In the genomic region with DNA sequence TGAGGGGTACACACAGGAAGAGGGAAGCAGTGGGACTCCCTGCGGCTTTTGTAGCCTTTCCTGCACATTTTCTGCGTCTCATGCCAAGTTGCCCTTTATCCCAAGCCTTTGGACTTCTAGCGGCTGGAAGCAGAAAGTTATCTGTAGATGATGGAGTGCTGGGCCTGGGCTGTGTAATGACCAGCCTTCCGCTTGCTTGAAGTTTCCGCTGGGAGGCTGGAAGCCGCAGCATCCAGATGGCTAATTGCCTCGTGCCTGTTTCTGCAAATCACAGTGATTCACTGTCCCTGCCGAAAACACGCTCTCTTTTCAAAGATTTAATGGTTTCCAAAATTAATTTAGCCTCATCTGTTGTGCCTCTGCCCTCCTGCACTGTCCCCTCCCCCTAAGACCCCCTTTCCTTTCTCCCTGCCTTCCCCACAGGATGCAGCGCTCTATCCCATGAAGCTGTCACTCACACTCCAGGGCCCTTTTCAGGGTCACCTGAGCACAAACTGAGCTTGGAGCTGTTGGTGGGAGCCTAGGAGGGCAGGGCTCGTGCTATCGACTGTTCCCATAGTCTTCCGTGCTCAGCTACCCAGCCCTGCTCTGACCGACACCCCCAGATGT, we compare ENCODE assay signal across 13 mouse cellular contexts. TPM values are rescaled to one million over a fixed set of nuclear protein-coding genes. Genes with fewer than 3 reads are reported as not detected.
DNase-seq lines count a peak whose midpoint lies in the region; ATAC-seq and TF ChIP-seq lines count a peak whose summit lies in the region.
"Had no signal": no experiment of that assay in that cellular context is flagged by ENCODE, and none has a peak within 500 bp of the region (broad histone marks: within the 10 kb centered on the region; RNA-seq: fewer than 3 reads in every experiment).

No protein-coding gene starts in this region.

- DNase-seq in hindbrain, postnatal 0 days (ENCODE audit: low spot score) = peak; percentile 23
- peak; percentile 38 for DNase-seq in retina, embryonic 14.5 days (ENCODE audit: low spot score)
- DNase-seq in retina, postnatal 1 day = no peak
- peak; percentile 46 for DNase-seq in forelimb bud, embryonic 11.5 days (ENCODE audit: low read depth, low spot score)
- DNase-seq in stomach, postnatal 0 days (ENCODE audit: low spot score) = no peak
- DNase-seq: gastrocnemius, adult 2 months had no signal

- no peak overlapping the region for H3K4me2 ChIP-seq in hindbrain, postnatal 0 days (ENCODE audit: low read depth, low read length)
- no peak overlapping the region for H3K4me2 ChIP-seq in hindbrain, embryonic 16.5 days (ENCODE audit: low read length)
- no peak overlapping the region for H3K4me2 ChIP-seq in stomach, postnatal 0 days (replicated peaks; ENCODE audit: low read depth)
- H3K4me2 ChIP-seq: heart, embryonic 12.5 days; lung, embryonic 15.5 days; midbrain, embryonic 12.5 days had no signal

- TF ChIP-seq EP300 in stomach, postnatal 0 days (optimal IDR thresholded peaks at IDR 0.05) = no peak

- no peak overlapping the region for H3K9ac ChIP-seq in hindbrain, postnatal 0 days (replicated peaks; ENCODE audit: low read length)
- no peak overlapping the region for H3K9ac ChIP-seq in hindbrain, embryonic 16.5 days (ENCODE audit: low read depth, low read length)
- H3K9ac ChIP-seq in stomach, postnatal 0 days (ENCODE audit: low read length) = no peak overlapping the region
- H3K9ac ChIP-seq: heart, embryonic 12.5 days; lung, embryonic 15.5 days; midbrain, embryonic 12.5 days had no signal

- no peaks in the 10 kb centered on the region for H3K4me1 ChIP-seq in hindbrain, postnatal 0 days (ENCODE audit: insufficient read depth, low read length)
- H3K4me1 ChIP-seq in hindbrain, embryonic 16.5 days (ENCODE audit: control insufficient read depth, insufficient read depth, low read depth, low read length) = peaks cover 2% of the 10 kb centered on the region; the same call in 1 of the 2 replicates
- H3K4me1 ChIP-seq in stomach, postnatal 0 days (replicated peaks; ENCODE audit: control insufficient read depth, insufficient read depth) = no peaks in the 10 kb centered on the region
- H3K4me1 ChIP-seq: heart, embryonic 12.5 days; lung, embryonic 15.5 days; midbrain, embryonic 12.5 days had no signal

- no peaks in the 10 kb centered on the region for H3K9me3 ChIP-seq in hindbrain, postnatal 0 days (ENCODE audit: low read length)
- no peaks in the 10 kb centered on the region for H3K9me3 ChIP-seq in hindbrain, embryonic 16.5 days (ENCODE audit: control insufficient read depth, low read length)
- H3K9me3 ChIP-seq in stomach, postnatal 0 days (ENCODE audit: control insufficient read depth, low read length) = no peaks in the 10 kb centered on the region; the same call in 1 of the 2 replicates
- H3K9me3 ChIP-seq: lung, embryonic 15.5 days; midbrain, embryonic 12.5 days had no signal

- 58% methylated on average over 14 of the region's 14 CpGs for WGBS in hindbrain, postnatal 0 days
- 56% methylated on average over 14 of the region's 14 CpGs for WGBS in hindbrain, embryonic 16.5 days
- WGBS in stomach, postnatal 0 days = 71% methylated on average over 14 of the region's 14 CpGs

- H3K27ac ChIP-seq in hindbrain, postnatal 0 days = no peak overlapping the region
- no peak overlapping the region for H3K27ac ChIP-seq in hindbrain, embryonic 16.5 days (ENCODE audit: low read depth, low read length)
- H3K27ac ChIP-seq in stomach, postnatal 0 days (replicated peaks) = no peak overlapping the region
- H3K27ac ChIP-seq: gastrocnemius, adult 2 months; lung, embryonic 15.5 days; midbrain, embryonic 12.5 days had no signal

- no peak overlapping the region for H3K4me3 ChIP-seq in hindbrain, postnatal 0 days (ENCODE audit: low read length)
- H3K4me3 ChIP-seq in hindbrain, embryonic 16.5 days (ENCODE audit: low read length) = no peak overlapping the region
- H3K4me3 ChIP-seq in stomach, postnatal 0 days (ENCODE audit: low read depth, low read length) = no peak overlapping the region
- H3K4me3 ChIP-seq: gastrocnemius, adult 2 months; heart, embryonic 12.5 days; lung, embryonic 15.5 days; midbrain, embryonic 12.5 days had no signal

- TF ChIP-seq CTCF in hindbrain, postnatal 0 days (IDR thresholded peaks at IDR 0.05; ENCODE audit: low read depth) = no peak
- TF ChIP-seq CTCF in stomach, postnatal 0 days (IDR thresholded peaks at IDR 0.05; ENCODE audit: low read depth) = no peak

- no peaks in the 10 kb centered on the region for H3K27me3 ChIP-seq in hindbrain, postnatal 0 days (ENCODE audit: insufficient read depth, low read length)
- no peaks in the 10 kb centered on the region for H3K27me3 ChIP-seq in hindbrain, embryonic 16.5 days (replicated peaks; ENCODE audit: control insufficient read depth, insufficient read depth, low read length)
- H3K27me3 ChIP-seq in stomach, postnatal 0 days (ENCODE audit: control insufficient read depth, insufficient read depth, low read length) = no peaks in the 10 kb centered on the region
- H3K27me3 ChIP-seq: CH12.LX; heart, embryonic 12.5 days; lung, embryonic 15.5 days; midbrain, embryonic 12.5 days had no signal

- no peaks in the 10 kb centered on the region for H3K36me3 ChIP-seq in hindbrain, postnatal 0 days (ENCODE audit: insufficient read depth, low read length)
- no peaks in the 10 kb centered on the region for H3K36me3 ChIP-seq in hindbrain, embryonic 16.5 days (ENCODE audit: control insufficient read depth, insufficient read depth, low read length)
- H3K36me3 ChIP-seq in stomach, postnatal 0 days (ENCODE audit: control insufficient read depth, insufficient read depth, low read length) = no peaks in the 10 kb centered on the region
- H3K36me3 ChIP-seq: heart, embryonic 12.5 days; lung, embryonic 15.5 days; midbrain, embryonic 12.5 days had no signal

- no peak for ATAC-seq in hindbrain, postnatal 0 days
- no peak for ATAC-seq in hindbrain, embryonic 16.5 days
- ATAC-seq in stomach, postnatal 0 days (ENCODE audit: low FRiP score, low TSS enrichment) = 0 out of 2 replicates have a peak, but pooled peaks have one; percentile 25
- no peak for ATAC-seq in megakaryocyte progenitor cell, adult 5-6 weeks (replicated peaks; ENCODE audit: poor library complexity)
- ATAC-seq: inflammation-experienced regulatory T-cells, adult 6 months had no signal

RNA-seq across cellular contexts. Expression of gene Mrpl33, which starts 6.9 kb away (rescaled TPM):
- 76.8 and 82.5 TPM in 2 replicates for total RNA-seq in hindbrain, postnatal 0 days (2014; rRNA removed)
- polyA plus RNA-seq in hindbrain, postnatal 0 days (2015; fragmentation: Nextera tagmentation; extraction: Ambion mirVana) = 293 and 315 TPM in 2 replicates
- polyA plus RNA-seq in hindbrain, embryonic 16.5 days (2015; fragmentation: Nextera tagmentation; extraction: Ambion mirVana) = 197 and 215 TPM in 2 replicates
- 359 and 382 TPM in 2 replicates for polyA plus RNA-seq in stomach, postnatal 0 days (2015; fragmentation: Nextera tagmentation; extraction: Ambion mirVana)
- 434 and 492 TPM in 2 replicates for total RNA-seq in megakaryocyte progenitor cell, adult 5-6 weeks (2015)
- total RNA-seq in megakaryocyte progenitor cell, adult 5-6 weeks (2017) = 218 and 315 TPM in 2 replicates

Comparison
In these comparisons a context has a peak if more than half of its experiments do, and no peak if none do; other contexts are left out.
1. DNase-seq: peak in hindbrain, postnatal 0 days (single experiment), retina, embryonic 14.5 days (single experiment) and forelimb bud, embryonic 11.5 days (single experiment); none in retina, postnatal 1 day (single experiment) and stomach, postnatal 0 days (single experiment).